Mouse (Mus musculus): Measurements from ENCODE around the gene Akr1b10.

GRCm38 (mm10) chr6:34412023-34412422, 28.0 kb downstream of the Akr1b10 start, which contains the start of gene Akr1b7:
- no peak for TF ChIP-seq CTCF (IDR thresholded peaks at IDR 0.05; ENCODE audit: low read depth, low read length)
- no peak for TF ChIP-seq EP300 (IDR thresholded peaks at IDR 0.05; ENCODE audit: insufficient read depth, low read depth, low read length)

Measured in ES-Bruce4 (cell line).